17 mouse cellular contexts compared by ENCODE assay signal in genomic region chr6:29496270-29496669, GRCm38 (mm10). TPM values are rescaled to one million over a fixed set of nuclear protein-coding genes. Genes with fewer than 3 reads are reported as not detected.
A peak's percentile ranks its signal among the peaks of the same experiment; 100 is the strongest.
DNase-seq lines count a peak whose midpoint lies in the region; ATAC-seq and TF ChIP-seq lines count a peak whose summit lies in the region.
"Had no signal": no experiment of that assay in that cellular context is flagged by ENCODE, and none has a peak within 500 bp of the region (broad histone marks: within the 10 kb centered on the region; RNA-seq: fewer than 3 reads in every experiment).

No protein-coding gene starts in this region.

- 14% methylated on average over 25 of the region's 25 CpGs for WGBS in heart, embryonic 10.5 days
- WGBS in kidney, embryonic 15.5 days = 37% methylated on average over 25 of the region's 25 CpGs
- 21% methylated on average over 25 of the region's 25 CpGs for WGBS in embryonic facial prominence, embryonic 12.5 days

- no peak overlapping the region for H3K9ac ChIP-seq in kidney, embryonic 15.5 days
- no peak overlapping the region for H3K9ac ChIP-seq in embryonic facial prominence, embryonic 12.5 days
- H3K9ac ChIP-seq: embryonic facial prominence, embryonic 15.5 days; intestine, embryonic 15.5 days; neural tube, embryonic 13.5 days had no signal

- peaks cover 69% of the 10 kb centered on the region for H3K27me3 ChIP-seq in heart, embryonic 10.5 days (ENCODE audit: insufficient read depth, poor library complexity, severe bottlenecking)
- no peaks in the 10 kb centered on the region for H3K27me3 ChIP-seq in kidney, embryonic 15.5 days
- peaks cover 66% of the 10 kb centered on the region for H3K27me3 ChIP-seq in E14TG2a.4 (ENCODE audit: insufficient read depth, low read length)
- H3K27me3 ChIP-seq in embryonic facial prominence, embryonic 12.5 days = peaks cover 34% of the 10 kb centered on the region

- intact Hi-C loops in heart, postnatal 10 days (cut with DNase I) = no loop called here

- H3K4me1 ChIP-seq in heart, embryonic 10.5 days = peaks cover 15% of the 10 kb centered on the region
- peaks cover 11% of the 10 kb centered on the region; the same call in 1 of the 2 replicates for H3K4me1 ChIP-seq in kidney, embryonic 15.5 days
- peaks cover 33% of the 10 kb centered on the region for H3K4me1 ChIP-seq in E14TG2a.4 (replicated peaks; ENCODE audit: low read depth, low read length)
- no peaks in the 10 kb centered on the region for H3K4me1 ChIP-seq in embryonic facial prominence, embryonic 12.5 days
- H3K4me1 ChIP-seq: embryonic facial prominence, embryonic 15.5 days; intestine, embryonic 15.5 days had no signal

- peak overlapping the region; percentile 45 for H3K4me2 ChIP-seq in kidney, embryonic 15.5 days
- 0 out of 2 replicates have a peak overlapping the region, but pooled peaks have one; percentile 4 for H3K4me2 ChIP-seq in embryonic facial prominence, embryonic 12.5 days (replicated peaks)
- H3K4me2 ChIP-seq: embryonic facial prominence, embryonic 15.5 days; intestine, embryonic 15.5 days; neural tube, embryonic 13.5 days had no signal

- H3K4me3 ChIP-seq in heart, embryonic 10.5 days = peak overlapping the region; percentile 20
- H3K4me3 ChIP-seq in kidney, embryonic 15.5 days (replicated peaks) = peak overlapping the region; percentile 10; the same call in 1 of the 2 replicates
- peak overlapping the region; percentile 77 for H3K4me3 ChIP-seq in E14TG2a.4 (replicated peaks; ENCODE audit: low read length)
- no peak overlapping the region for H3K4me3 ChIP-seq in embryonic facial prominence, embryonic 12.5 days
- H3K4me3 ChIP-seq: embryonic facial prominence, embryonic 15.5 days; intestine, embryonic 15.5 days; neural tube, embryonic 13.5 days had no signal

- DNase-seq in heart, embryonic 10.5 days (ENCODE audit: low spot score) = no peak
- DNase-seq in heart, postnatal 10 days = no peak
- DNase-seq in kidney, adult 18-20 months = no peak
- no peak for DNase-seq in layer of hippocampus, adult 18-20 months (ENCODE audit: low spot score in 2 of 2)
- DNase-seq: adrenal gland, postnatal 36 days; liver; thymus, postnatal 14 days had no signal

- no peak overlapping the region for H3K27ac ChIP-seq in heart, embryonic 10.5 days
- no peak overlapping the region for H3K27ac ChIP-seq in kidney, embryonic 15.5 days
- H3K27ac ChIP-seq in embryonic facial prominence, embryonic 12.5 days = no peak overlapping the region
- H3K27ac ChIP-seq: embryonic facial prominence, embryonic 15.5 days; intestine, embryonic 15.5 days; neural tube, embryonic 13.5 days had no signal

- peaks cover 40% of the 10 kb centered on the region for H3K36me3 ChIP-seq in heart, embryonic 10.5 days
- H3K36me3 ChIP-seq in kidney, embryonic 15.5 days = peaks cover 39% of the 10 kb centered on the region; the same call in 1 of the 2 replicates
- H3K36me3 ChIP-seq in E14TG2a.4 (ENCODE audit: insufficient read depth, low read length) = no peaks in the 10 kb centered on the region
- H3K36me3 ChIP-seq in embryonic facial prominence, embryonic 12.5 days = peaks cover 46% of the 10 kb centered on the region
- H3K36me3 ChIP-seq: intestine, embryonic 15.5 days; neural tube, embryonic 13.5 days had no signal

- no peak for TF ChIP-seq CTCF in E14TG2a.4 (conservative IDR thresholded peaks at IDR 0.05; ENCODE audit: low read length)

- ATAC-seq in kidney, embryonic 15.5 days (replicated peaks; ENCODE audit: low FRiP score) = peak; percentile 24
- ATAC-seq in embryonic facial prominence, embryonic 12.5 days (ENCODE audit: insufficient number of reproducible peaks, insufficient read depth, low FRiP score, low TSS enrichment) = no peak
- ATAC-seq in megakaryocyte-erythroid progenitor cell, adult 5-6 weeks (replicated peaks; ENCODE audit: low FRiP score, low TSS enrichment, poor library complexity, severe bottlenecking) = no peak
- ATAC-seq: intestine, embryonic 15.5 days had no signal

- H3K9me3 ChIP-seq in heart, embryonic 10.5 days = no peaks in the 10 kb centered on the region
- H3K9me3 ChIP-seq in kidney, embryonic 15.5 days (replicated peaks) = no peaks in the 10 kb centered on the region
- H3K9me3 ChIP-seq in E14TG2a.4 (ENCODE audit: low read length) = no peaks in the 10 kb centered on the region
- no peaks in the 10 kb centered on the region for H3K9me3 ChIP-seq in embryonic facial prominence, embryonic 12.5 days
- H3K9me3 ChIP-seq: embryonic facial prominence, embryonic 15.5 days; intestine, embryonic 15.5 days; neural tube, embryonic 13.5 days had no signal

RNA-seq across cellular contexts. Expression of gene Kcp, which starts 11.5 kb away (rescaled TPM):
- 13.8 and 23.3 TPM in 2 replicates for polyA plus RNA-seq in heart, embryonic 10.5 days (2016; fragmentation: Nextera tagmentation; extraction: Ambion mirVana)
- 10 to 100 TPM; 18.9 to 19.9 TPM for total RNA-seq in heart, postnatal 10 days (2021)
- 24.0 and 27.9 TPM in 2 replicates for polyA plus RNA-seq in kidney, embryonic 15.5 days (2015; fragmentation: Nextera tagmentation; extraction: Ambion mirVana)
- polyA plus RNA-seq in embryonic facial prominence, embryonic 12.5 days (2016; fragmentation: Nextera tagmentation; extraction: Ambion mirVana) = 40.6 and 41.3 TPM in 2 replicates
- total RNA-seq in megakaryocyte-erythroid progenitor cell, adult 5-6 weeks (2014; fragmentation: Nextera tagmentation) = not detected in 2 replicates
- not detected in 2 replicates for total RNA-seq in megakaryocyte-erythroid progenitor cell, adult 5-6 weeks (2017)
- total RNA-seq in layer of hippocampus, adult 18-20 months (2021) = 1 to 10 TPM; 1.1 to 2.3 TPM

RNA-seq across cellular contexts. Expression of gene Atp6v1fnb, which starts 25.0 kb away (rescaled TPM):
- polyA plus RNA-seq in heart, embryonic 10.5 days (2016; fragmentation: Nextera tagmentation; extraction: Ambion mirVana) = not detected in 2 replicates
- total RNA-seq in heart, postnatal 10 days (2021) = not detected
- not detected in 2 replicates for polyA plus RNA-seq in kidney, embryonic 15.5 days (2015; fragmentation: Nextera tagmentation; extraction: Ambion mirVana)
- polyA plus RNA-seq in embryonic facial prominence, embryonic 12.5 days (2016; fragmentation: Nextera tagmentation; extraction: Ambion mirVana) = 0.36 and 0.41 TPM in 2 replicates
- total RNA-seq in megakaryocyte-erythroid progenitor cell, adult 5-6 weeks (2014; fragmentation: Nextera tagmentation) = not detected in 2 replicates
- total RNA-seq in megakaryocyte-erythroid progenitor cell, adult 5-6 weeks (2017) = not detected in 2 replicates
- 1 to 10 TPM in 1 of 2 experiments, under 1 TPM in 1; 0.67 to 1.2 TPM for total RNA-seq in layer of hippocampus, adult 18-20 months (2021)
- polyA plus RNA-seq: embryonic facial prominence, embryonic 15.5 days; gonadal fat pad, adult 2 months; lung, embryonic 16.5 days; neural tube, embryonic 13.5 days; stomach, embryonic 14.5 days had no signal

RNA-seq across cellular contexts. Expression of gene Atp6v1f, which starts 28.8 kb away (rescaled TPM):
- polyA plus RNA-seq in heart, embryonic 10.5 days (2016; fragmentation: Nextera tagmentation; extraction: Ambion mirVana) = 214 and 228 TPM in 2 replicates
- total RNA-seq in heart, postnatal 10 days (2021) = 100 to 1,000 TPM; 118 to 124 TPM
- 268 and 287 TPM in 2 replicates for polyA plus RNA-seq in kidney, embryonic 15.5 days (2015; fragmentation: Nextera tagmentation; extraction: Ambion mirVana)
- 196 and 217 TPM in 2 replicates for polyA plus RNA-seq in embryonic facial prominence, embryonic 12.5 days (2016; fragmentation: Nextera tagmentation; extraction: Ambion mirVana)
- total RNA-seq in megakaryocyte-erythroid progenitor cell, adult 5-6 weeks (2014; fragmentation: Nextera tagmentation) = 168 and 176 TPM in 2 replicates
- total RNA-seq in megakaryocyte-erythroid progenitor cell, adult 5-6 weeks (2017) = 167 and 198 TPM in 2 replicates
- 100 to 1,000 TPM; 250 to 276 TPM for total RNA-seq in layer of hippocampus, adult 18-20 months (2021)

RNA-seq across cellular contexts. Expression of gene Irf5, which starts 30.2 kb away (rescaled TPM):
- polyA plus RNA-seq in heart, embryonic 10.5 days (2016; fragmentation: Nextera tagmentation; extraction: Ambion mirVana) = 22.1 and 24.9 TPM in 2 replicates
- total RNA-seq in heart, postnatal 10 days (2021) = 1 to 10 TPM; 3.4 to 4.7 TPM
- 6.1 and 7.4 TPM in 2 replicates for polyA plus RNA-seq in kidney, embryonic 15.5 days (2015; fragmentation: Nextera tagmentation; extraction: Ambion mirVana)
- 2.7 and 3.1 TPM in 2 replicates for polyA plus RNA-seq in embryonic facial prominence, embryonic 12.5 days (2016; fragmentation: Nextera tagmentation; extraction: Ambion mirVana)
- total RNA-seq in megakaryocyte-erythroid progenitor cell, adult 5-6 weeks (2014; fragmentation: Nextera tagmentation) = 0.59 and 1.1 TPM in 2 replicates
- total RNA-seq in megakaryocyte-erythroid progenitor cell, adult 5-6 weeks (2017) = 0.99 and 5.9 TPM in 2 replicates
- 1 to 10 TPM; 4.4 to 5.4 TPM for total RNA-seq in layer of hippocampus, adult 18-20 months (2021)

Comparison
In these comparisons a context has a peak if more than half of its experiments do, and no peak if none do; other contexts are left out.
1. RNA of gene Kcp, which starts 11.5 kb away (total RNA-seq): 18.9 to 19.9 TPM in heart, postnatal 10 days; 1.1 to 2.3 TPM in layer of hippocampus, adult 18-20 months and not detected in megakaryocyte-erythroid progenitor cell, adult 5-6 weeks; every median in the first group is over 4 times any median in the second.